Mouse (Mus musculus) liver, postnatal 0 days (tissue): Measurements from ENCODE around the gene Kcnt2. TPM values are rescaled to one million over a fixed set of nuclear protein-coding genes. Genes with fewer than 3 reads are reported as not detected.

Source experiments
- ATAC-seq: fragments of 200-750 bp; cut with Nextera tagmentation; 2 replicates; pipeline ENCODE4 v1.8.0; 2017; ENCODE audit warnings: mild to moderate bottlenecking, moderate library complexity
- DNase-seq: peaks from one replicate; pipeline ENCODE4 v3.0.0-alpha.2; 2016
- H3K27ac ChIP-seq: fragments of 300-500 bp; sonication (generic); 2 replicates; pipeline ENCODE4 v1.5.1; 2014; ENCODE audit warnings: antibody characterized with exemption, moderate library complexity, mild to moderate bottlenecking, low read depth
- H3K27me3 ChIP-seq: fragments of 300-500 bp; sonication (generic); 2 replicates; pipeline ENCODE4 v1.6.1; 2014; ENCODE audit warnings: low read length, control low read depth, mixed read lengths; ENCODE audit not compliant: insufficient read depth
- H3K36me3 ChIP-seq: fragments of 300-500 bp; sonication (generic); replicated peaks from 2 replicates; pipeline ENCODE4 v1.6.1; 2014; ENCODE audit warnings: mild to moderate bottlenecking, control low read depth, low read length, moderate library complexity, mixed read lengths; ENCODE audit not compliant: insufficient read depth
- H3K4me1 ChIP-seq: fragments of 300-500 bp; sonication (generic); 2 replicates; pipeline ENCODE4 v1.6.1; 2014; ENCODE audit warnings: antibody characterized with exemption, mild to moderate bottlenecking, control low read depth; ENCODE audit not compliant: insufficient read depth
- H3K4me2 ChIP-seq: fragments of 300-500 bp; sonication (generic); 2 replicates; pipeline ENCODE4 v1.6.1; 2014; ENCODE audit warnings: low read depth, mild to moderate bottlenecking, low read length, moderate library complexity, mixed read lengths
- H3K4me3 ChIP-seq: fragments of 300-500 bp; sonication (generic); 2 replicates; pipeline ENCODE4 v1.5.1; 2014; ENCODE audit warnings: low read depth, low read length
- H3K9ac ChIP-seq: fragments of 300-500 bp; sonication (generic); replicated peaks from 2 replicates; pipeline ENCODE4 v1.6.1; 2014; ENCODE audit warnings: mild to moderate bottlenecking, moderate library complexity
- H3K9me3 ChIP-seq: fragments of 300-500 bp; sonication (generic); 2 replicates; pipeline ENCODE4 v1.6.1; 2016; ENCODE audit warnings: mild to moderate bottlenecking, control low read depth, low read length, mixed read lengths
- CTCF ChIP-seq: sonication (generic); IDR thresholded peaks from 2 replicates; pipeline ENCODE4 v1.5.1; 2016; ENCODE audit warnings: antibody characterized with exemption, low read depth
- EP300 ChIP-seq: IDR thresholded peaks from 2 replicates; pipeline ENCODE4 v1.6.1; 2016; ENCODE audit warnings: antibody characterized with exemption, low read depth, mild to moderate bottlenecking
- WGBS: fragments of 180-500 bp; shearing (Covaris S2); extraction: QIAGEN DNeasy Blood & Tissue Kit; methylation state at CpG from one replicate; pipeline ENCODE4 v1.1.7; 2014; ENCODE audit not compliant: insufficient replicate concordance; 5-methylcytosine and 5-hydroxymethylcytosine counted together
- polyA plus RNA-seq: library from polyadenylated mRNA; unstranded; fragments of >200 nt; fragmentation: Nextera tagmentation; extraction: Ambion mirVana; gene quantifications from 2 replicates; pipeline ENCODE4 v1.2.1, GENCODE M21; 2015

Gene Kcnt2
- polyA plus RNA-seq, 1 experiment from 2014 or later = 0.12 TPM

DNA sequence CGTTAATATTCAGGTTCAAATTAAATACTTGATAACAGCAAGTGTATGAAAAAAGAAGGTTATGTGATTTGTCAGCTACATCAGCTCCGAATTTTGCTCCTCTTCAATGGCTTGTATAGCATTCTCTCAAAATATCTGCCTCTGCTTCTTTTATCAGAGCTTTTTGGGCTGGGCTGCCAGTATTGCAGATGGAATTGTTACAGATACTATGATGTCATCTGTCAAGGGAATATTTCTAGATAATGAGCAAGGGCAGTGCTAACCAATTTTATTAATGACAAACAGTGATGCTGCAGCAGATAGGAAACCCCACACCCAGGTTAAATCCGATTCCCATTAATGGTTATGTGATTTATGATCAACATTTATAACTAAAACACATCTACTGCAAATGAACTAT lies 87.7 kb downstream of the Kcnt2 start:
- Histone ChIP-seq H3K36me3 (no peaks in the 10 kb centered on the region), H3K27me3 (no peaks in the 10 kb centered on the region), H3K4me1 (no peaks in the 10 kb centered on the region), H3K4me2 (no peak overlapping the region), H3K27ac (no peak overlapping the region), H3K9ac (no peak overlapping the region), H3K4me3 (no peak overlapping the region), H3K9me3 (no peaks in the 10 kb centered on the region)
- WGBS = 68% methylated on average over 3 of the region's 3 CpGs
- TF ChIP-seq EP300 (no peak), CTCF (no peak)
- no peak for DNase-seq
- no peak for ATAC-seq

DNA sequence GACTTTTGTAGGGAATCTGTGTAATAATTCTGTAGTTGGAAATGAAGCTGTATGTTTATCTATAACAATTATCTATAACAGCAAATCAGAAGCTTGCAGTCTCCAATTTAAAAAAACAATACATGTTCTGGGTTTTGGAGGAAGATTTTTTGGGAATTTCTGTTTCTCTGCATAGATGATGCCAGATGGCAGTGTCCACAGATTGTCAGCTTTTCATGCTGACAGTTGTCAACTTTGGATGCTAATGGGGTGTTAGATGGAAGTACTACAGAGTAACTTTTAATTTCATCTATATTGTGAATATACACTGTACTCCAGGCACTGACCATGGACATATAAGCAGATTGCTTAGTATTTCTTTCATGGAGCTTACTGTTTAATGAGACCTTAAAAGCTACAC lies 92.5 kb downstream of the Kcnt2 start:
- Histone ChIP-seq H3K27me3 (no peaks in the 10 kb centered on the region), H3K27ac (no peak overlapping the region), H3K4me3 (no peak overlapping the region), H3K4me2 (no peak overlapping the region), H3K36me3 (no peaks in the 10 kb centered on the region), H3K9ac (no peak overlapping the region), H3K4me1 (no peaks in the 10 kb centered on the region), H3K9me3 (no peaks in the 10 kb centered on the region)
- DNase-seq (no peak), ATAC-seq (no peak)
- TF ChIP-seq CTCF (no peak), EP300 (no peak)

DNA sequence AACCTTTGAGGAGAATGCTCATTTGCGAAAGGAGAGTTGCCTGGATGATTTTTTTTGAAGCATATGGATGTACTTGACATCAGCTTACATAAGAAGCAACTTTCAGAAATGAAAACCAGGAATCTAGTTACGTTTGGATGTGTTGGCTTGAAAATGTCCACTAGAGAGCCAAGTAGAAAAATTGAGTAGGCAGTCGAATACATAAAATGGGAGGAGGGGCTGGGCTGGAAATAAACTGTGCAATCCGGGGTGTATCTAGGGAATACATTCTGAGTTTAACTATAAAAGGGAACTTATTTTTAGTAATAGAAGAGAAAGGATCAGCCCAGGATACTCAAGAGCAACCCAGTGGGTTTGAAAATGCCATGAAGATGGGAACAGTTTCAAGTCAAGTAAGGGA lies 93.4 kb downstream of the Kcnt2 start:
- ATAC-seq (no peak), DNase-seq (no peak)
- TF ChIP-seq CTCF (no peak), EP300 (no peak)
- no peaks in the 10 kb centered on the region for H3K27me3 ChIP-seq
- no peak overlapping the region for H3K9ac ChIP-seq
- no peaks in the 10 kb centered on the region for H3K4me1 ChIP-seq
- H3K36me3 ChIP-seq = no peaks in the 10 kb centered on the region
- H3K4me3 ChIP-seq = no peak overlapping the region
- no peak overlapping the region for H3K27ac ChIP-seq
- H3K4me2 ChIP-seq = no peak overlapping the region
- no peaks in the 10 kb centered on the region for H3K9me3 ChIP-seq
- 66% methylated on average over 4 of the region's 4 CpGs for WGBS

DNA sequence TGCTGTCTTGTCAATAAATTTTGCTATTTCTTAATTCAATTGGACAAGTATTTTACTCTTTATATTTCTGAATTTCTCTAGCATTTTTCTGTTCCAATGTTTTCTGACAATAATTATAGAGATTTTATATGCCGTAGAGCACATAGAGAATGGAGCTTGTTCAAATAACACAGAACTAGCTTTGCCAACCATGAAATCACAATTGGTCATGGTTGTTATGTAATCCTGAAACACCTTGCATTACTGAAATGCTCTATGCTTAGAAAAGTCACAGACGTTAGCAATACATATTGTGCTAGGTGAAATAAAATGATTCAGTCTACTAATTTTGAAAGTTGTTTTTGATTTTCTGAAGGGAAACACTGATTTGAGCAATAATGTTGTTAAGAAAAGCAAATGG lies 118.8 kb downstream of the Kcnt2 start:
- ATAC-seq (no peak), DNase-seq (no peak)
- Histone ChIP-seq H3K9ac (no peak overlapping the region), H3K27me3 (no peaks in the 10 kb centered on the region), H3K9me3 (no peaks in the 10 kb centered on the region), H3K4me1 (no peaks in the 10 kb centered on the region), H3K4me3 (no peak overlapping the region), H3K27ac (no peak overlapping the region), H3K36me3 (no peaks in the 10 kb centered on the region), H3K4me2 (no peak overlapping the region)
- 85% methylated on average over 2 of the region's 2 CpGs for WGBS
- no peak for TF ChIP-seq EP300
- TF ChIP-seq CTCF = no peak

DNA sequence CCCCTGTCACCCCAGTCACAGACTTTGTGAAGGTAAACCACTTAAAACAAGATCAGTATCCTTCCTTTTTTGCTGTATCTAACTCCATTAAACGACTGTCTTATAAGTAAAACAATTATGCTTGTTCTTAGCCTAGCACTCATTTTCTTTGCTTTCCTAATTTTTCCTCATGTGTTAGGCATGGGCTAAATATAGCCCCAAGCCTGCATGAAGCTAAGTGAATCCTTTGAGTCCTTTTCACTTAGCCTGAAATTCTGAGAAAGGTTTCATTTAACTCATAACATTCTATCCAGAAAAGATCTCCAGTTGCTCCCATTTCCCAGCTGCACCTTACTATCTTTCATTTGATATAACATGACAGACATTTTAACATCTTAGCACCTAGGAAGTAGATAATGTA lies 127.6 kb downstream of the Kcnt2 start:
- Histone ChIP-seq H3K27ac (no peak overlapping the region), H3K4me3 (no peak overlapping the region), H3K4me1 (no peaks in the 10 kb centered on the region), H3K36me3 (no peaks in the 10 kb centered on the region), H3K9me3 (no peaks in the 10 kb centered on the region), H3K27me3 (no peaks in the 10 kb centered on the region), H3K4me2 (no peak overlapping the region), H3K9ac (no peak overlapping the region)
- no peak for ATAC-seq
- DNase-seq = no peak
- TF ChIP-seq EP300 (no peak), CTCF (no peak)
- 56% methylated on average over 1 of the region's 1 CpGs for WGBS

DNA sequence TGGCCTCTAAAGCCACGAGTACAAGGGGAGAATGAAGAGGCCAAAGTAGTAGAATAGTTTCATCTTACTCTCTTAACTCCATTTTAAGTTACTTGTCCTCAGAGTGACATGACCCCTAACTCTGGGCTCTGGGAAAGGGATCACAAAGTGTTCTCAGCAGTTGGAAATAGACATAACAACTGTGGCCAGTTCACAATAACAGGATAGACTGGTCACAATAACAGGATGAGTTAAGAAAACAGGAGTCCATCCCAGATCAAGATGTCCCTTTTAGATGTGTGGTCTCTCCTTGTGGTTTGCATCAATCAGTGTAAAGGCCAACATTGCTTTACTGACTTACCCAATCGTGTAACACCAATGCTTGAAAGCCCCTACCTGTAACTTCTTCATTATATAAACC lies 132.8 kb downstream of the Kcnt2 start:
- no peak overlapping the region for H3K9ac ChIP-seq
- H3K9me3 ChIP-seq = no peaks in the 10 kb centered on the region
- H3K27me3 ChIP-seq = no peaks in the 10 kb centered on the region
- DNase-seq (no peak), ATAC-seq (no peak)
- no peaks in the 10 kb centered on the region for H3K36me3 ChIP-seq
- no peaks in the 10 kb centered on the region for H3K4me1 ChIP-seq
- H3K27ac ChIP-seq = no peak overlapping the region
- WGBS = 45% methylated on average over 2 of the region's 2 CpGs
- TF ChIP-seq CTCF (no peak), EP300 (no peak)
- no peak overlapping the region for H3K4me2 ChIP-seq
- no peak overlapping the region for H3K4me3 ChIP-seq

DNA sequence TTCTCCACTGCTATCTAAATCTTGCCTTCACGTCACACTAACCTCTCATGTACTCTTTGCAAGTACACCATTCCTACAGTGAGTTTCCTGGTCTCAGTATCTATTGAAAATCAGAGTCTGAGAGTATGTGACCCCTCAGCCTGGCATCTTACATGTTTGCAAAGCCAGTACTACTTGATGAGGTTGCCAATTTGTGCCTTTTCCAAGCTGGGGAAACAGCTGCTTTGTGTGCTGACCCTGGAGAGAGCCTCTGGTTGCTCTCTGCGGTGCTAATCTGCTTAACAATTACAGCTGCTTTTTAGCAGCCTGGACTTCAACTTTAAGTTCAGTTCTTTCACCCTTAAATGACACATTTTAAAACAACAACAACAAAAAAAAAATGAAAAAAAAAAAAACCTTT lies 133.6 kb downstream of the Kcnt2 start:
- no peaks in the 10 kb centered on the region for H3K36me3 ChIP-seq
- no peak overlapping the region for H3K4me2 ChIP-seq
- H3K27me3 ChIP-seq = no peaks in the 10 kb centered on the region
- ATAC-seq (no peak), DNase-seq (no peak)
- H3K9ac ChIP-seq = no peak overlapping the region
- H3K4me3 ChIP-seq = no peak overlapping the region
- H3K27ac ChIP-seq = no peak overlapping the region
- no peak for TF ChIP-seq EP300
- TF ChIP-seq CTCF = no peak
- no peaks in the 10 kb centered on the region for H3K9me3 ChIP-seq
- no peaks in the 10 kb centered on the region for H3K4me1 ChIP-seq
- WGBS = 57% methylated on average over 2 of the region's 2 CpGs
